Mouse (Mus musculus): Measurements from ENCODE around the gene Mbd5.

Mbd5 gene

DNA sequence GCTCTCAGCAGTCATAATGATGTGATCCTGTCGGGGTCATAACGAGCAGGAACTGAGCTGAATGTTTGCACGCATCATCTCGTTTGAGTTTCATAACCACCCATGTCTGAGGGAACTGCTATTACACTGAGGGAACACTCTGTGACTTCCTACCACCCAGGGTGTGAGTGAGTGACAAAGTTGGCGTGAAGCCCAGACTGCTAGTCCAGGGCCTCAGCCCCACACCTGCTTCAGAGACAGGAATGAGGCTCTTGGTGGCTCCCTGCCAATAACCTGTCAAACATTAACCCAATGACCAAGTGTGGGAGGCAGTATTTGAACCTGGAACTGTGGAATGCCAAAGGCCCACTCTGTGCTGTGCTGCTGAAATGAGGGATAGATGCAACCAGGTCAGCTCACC is 400.5 kb downstream of the Mbd5 start:
- no peak for DNase-seq (ENCODE audit: low spot score in 2 of 2)

DNA sequence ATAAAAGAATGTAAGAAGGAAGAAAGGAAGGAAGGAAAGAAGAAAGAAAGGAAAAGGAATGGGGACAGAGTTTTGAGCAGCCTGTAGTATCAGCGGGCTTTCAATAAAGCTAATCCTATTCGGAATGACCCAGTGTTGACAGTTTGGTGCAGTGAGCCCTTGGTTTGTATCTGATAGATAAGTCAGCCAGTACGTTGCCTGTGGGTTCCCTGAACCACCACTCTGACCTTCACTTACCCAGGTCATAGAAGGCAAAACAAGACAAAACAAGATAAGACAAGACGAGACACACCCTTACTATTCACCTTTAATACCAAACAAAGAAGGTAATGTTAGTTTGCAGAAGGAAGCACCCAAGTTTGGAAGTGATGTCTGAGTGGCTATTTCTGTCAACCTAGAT is 401.5 kb downstream of the Mbd5 start:
- no peak for DNase-seq (ENCODE audit: low spot score in 2 of 2)

DNA sequence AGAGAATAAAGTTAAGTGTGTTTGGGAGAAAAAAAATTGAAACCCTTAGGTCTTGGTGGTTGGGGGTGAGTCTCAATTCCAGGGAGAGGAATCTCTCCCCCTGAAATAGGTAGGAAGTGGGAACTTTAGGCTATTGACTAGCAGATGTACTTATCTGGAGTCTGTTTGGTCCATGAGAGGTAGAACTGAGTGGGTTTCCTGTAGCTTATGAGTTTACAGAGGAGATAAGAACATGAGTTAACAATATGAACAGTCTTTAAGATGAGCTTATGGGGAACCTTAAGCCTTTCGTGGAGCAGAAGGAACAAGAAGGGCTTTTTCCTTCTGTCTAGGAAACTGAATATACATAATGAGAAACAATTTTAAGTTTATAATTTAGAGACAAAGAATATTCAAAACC is 404.8 kb downstream of the Mbd5 start:
- DNase-seq (ENCODE audit: low spot score in 2 of 2) = no peak

DNA sequence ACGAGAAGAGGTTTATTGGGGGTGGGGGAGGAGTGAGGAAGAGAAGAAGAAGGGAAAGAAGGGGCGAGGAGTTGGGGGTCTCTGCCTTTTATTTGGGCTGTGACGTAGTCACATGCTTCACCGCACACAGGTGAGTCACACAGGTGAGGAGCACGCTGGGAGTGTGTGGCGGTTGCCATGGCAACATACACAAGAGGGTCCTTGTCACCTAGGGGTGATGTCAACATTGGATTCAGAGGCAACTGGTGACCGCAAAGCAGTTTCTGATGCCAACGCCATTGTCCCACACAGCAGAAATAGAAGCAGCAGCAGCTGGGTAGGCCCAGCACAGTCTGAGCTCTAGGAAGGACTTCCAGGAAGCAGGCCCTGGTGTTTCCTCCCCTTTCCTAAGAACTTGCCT is 406.6 kb downstream of the Mbd5 start:
- no peak for DNase-seq (ENCODE audit: low spot score in 2 of 2)

DNA sequence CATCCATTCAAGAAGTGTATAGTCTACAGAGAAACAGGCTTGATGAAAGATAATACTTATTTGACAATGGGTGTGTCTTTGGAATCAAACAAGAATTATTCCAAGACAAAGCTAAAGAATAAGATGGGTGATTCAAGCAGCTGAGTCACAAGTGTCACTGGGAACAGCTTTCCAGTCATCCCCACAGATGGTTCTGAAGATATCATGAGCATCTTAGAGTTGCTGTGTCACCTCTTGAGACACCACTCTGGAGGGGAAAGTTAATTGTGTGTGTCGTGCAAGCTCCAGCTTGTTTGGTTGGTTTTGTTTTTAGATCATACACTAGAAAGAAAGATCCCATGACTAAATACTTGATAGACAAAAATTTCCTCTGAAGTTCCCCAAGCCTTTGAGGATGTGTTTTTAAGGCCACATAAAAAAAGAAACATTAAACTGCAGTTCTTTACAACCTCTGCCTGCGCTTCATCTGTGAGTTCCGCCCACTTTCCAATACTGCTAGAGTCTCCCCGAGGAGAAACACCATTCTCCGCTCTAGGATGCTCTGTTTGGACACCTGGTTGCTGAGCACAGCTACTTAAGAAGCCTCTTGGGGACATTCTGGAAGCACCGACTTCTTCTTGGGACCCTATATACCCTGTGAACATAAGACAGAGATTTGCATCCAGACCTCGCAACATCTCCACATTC is 409.0 kb downstream of the Mbd5 start:
- DNase-seq (ENCODE audit: low spot score in 2 of 2) = no peak

DNA sequence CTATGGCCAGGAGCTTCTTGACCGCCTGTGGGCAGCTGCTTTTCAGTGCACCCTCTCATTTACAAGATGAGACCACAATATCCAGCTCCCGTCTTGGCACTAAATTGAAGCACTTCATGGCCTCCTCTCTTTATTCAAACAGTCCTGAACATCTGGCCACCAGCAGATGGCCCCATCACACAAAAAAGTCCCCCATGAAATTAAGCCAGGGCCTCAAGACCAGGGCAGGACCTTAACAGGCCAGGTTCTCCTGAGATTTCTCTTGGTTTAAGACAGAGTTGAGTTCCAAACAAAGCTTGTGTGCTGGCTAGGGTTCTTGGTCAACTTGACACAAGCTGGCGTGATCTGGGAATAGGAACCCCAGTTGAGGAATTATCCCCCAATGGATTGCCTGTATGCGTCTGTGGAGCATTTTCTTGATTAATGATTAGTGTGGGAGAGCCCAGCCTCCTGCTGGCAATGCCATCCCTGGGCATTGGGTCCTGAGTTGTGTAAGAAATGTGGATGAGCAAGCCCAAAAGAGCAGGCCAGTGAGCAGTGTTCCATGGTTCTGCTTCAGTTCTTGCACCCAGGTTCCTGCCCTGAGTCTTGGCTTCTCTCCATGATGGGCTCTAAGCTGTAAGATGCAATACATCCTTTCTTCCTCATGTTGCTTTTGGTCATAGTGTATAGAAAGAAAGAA is 409.7 kb downstream of the Mbd5 start:
- DNase-seq (ENCODE audit: low spot score in 2 of 2) = peak in 1 of 2 experiments; percentile 20

DNA sequence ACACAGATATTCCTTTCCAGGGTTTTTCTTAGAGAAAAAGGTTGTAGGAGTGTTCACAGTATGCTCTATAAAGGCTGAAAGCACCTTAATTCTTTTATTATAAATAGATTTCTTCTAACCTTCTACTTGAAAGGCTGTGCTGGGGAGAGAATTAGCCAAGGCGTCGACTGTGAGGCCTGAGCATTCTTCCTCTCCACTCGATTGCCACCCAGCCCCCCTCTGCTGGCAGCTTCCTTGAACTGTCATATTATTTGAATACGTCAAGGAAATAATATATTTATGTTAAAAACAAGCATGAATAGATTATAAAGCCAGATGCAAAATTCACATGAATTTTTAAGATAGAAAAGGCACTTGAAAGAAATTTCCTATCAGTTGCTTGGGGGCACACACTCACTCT is 410.4 kb downstream of the Mbd5 start:
- DNase-seq (ENCODE audit: low spot score in 2 of 2) = no peak

DNA sequence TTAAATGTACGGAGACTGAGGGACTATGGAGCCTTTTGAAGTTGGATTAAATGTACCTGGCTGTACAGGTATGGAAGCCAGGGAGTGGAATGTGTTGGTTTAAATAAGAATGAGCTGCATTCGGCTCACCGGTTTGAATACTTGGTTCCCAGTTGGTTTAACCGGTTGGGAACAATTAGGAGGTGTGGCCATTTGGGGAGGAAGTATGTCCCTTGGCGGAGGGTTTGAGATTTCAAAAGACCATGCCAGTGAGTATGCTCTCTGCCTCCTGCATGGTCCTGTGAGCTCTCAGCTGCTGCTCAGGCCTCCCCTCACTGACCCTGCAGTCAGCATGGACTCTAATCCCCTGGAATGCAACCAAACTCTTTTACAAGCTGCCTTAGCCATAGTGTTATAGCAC is 415.2 kb downstream of the Mbd5 start:
- DNase-seq (ENCODE audit: low spot score in 2 of 2) = no peak

DNA sequence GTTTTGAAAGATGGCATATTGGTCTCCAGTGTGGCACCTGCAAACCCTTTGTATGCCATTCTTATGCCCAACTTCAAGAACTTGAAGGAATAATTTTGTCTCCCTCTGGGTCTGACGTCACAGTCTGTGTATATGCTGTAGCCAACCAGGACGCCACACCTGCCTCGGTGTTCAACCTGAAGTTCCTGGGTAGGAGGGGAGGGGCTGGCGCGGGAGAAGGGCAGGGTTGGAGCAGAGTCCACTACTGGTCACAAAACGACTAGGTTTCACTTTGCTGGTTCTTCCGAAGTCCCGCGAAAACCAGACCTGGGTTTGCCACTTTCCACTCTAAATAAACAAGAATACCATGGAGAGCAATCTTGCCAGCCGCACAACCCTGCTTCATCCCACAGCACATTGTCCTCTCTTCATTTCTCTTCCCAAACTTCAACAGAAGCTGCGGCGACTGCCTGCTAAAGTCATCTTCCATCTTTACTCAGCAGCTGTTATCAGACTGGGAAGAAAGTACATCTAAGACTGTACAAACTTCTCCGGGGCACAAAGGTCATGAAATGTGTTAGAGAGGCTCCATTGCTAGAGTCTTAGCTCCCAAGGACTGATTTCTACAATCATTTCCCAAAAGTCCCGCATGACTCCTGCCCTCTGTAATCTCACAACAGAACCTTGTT is 417.7 kb downstream of the Mbd5 start:
- DNase-seq (ENCODE audit: low spot score in 2 of 2) = no peak

DNA sequence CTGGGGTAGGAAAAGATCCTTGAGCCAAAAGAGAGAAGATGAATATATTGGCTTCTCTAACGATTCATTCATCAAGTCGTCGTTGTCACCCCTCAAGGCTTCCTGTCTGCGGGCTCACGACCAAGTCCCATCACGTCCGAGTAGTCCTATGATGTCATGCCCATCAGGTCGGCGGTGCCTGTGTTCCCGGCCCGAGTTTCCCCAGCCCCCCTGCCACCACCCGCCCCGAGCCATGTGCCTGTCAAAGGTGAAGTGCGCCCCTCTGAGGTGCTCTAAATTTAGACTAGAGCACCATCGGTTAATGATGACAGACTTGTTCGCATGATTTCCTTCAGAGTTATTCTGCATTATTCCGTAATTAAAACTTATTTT is 418.2 kb downstream of the Mbd5 start:
- no peak for DNase-seq (ENCODE audit: low spot score in 2 of 2)

DNA sequence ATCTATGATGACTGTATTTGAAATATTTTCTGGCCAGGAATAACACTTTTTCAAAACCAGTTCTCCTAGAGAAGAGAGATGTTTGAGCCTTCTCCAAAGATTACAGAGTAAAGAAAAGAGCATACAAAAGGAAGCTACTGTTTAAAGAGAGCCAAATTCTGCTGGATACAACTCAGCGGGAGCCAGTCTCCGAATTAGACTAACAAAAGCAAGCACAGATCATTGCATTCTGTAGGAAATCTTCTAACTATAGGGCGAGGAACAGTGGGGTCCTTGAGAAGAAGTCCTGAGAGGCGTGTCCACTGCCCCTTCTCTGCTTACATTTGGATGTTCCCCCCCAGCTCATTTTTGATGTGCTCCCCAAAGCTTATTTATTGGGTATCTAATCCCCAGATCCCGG is 422.3 kb downstream of the Mbd5 start:
- DNase-seq (ENCODE audit: low spot score in 2 of 2) = no peak

DNA sequence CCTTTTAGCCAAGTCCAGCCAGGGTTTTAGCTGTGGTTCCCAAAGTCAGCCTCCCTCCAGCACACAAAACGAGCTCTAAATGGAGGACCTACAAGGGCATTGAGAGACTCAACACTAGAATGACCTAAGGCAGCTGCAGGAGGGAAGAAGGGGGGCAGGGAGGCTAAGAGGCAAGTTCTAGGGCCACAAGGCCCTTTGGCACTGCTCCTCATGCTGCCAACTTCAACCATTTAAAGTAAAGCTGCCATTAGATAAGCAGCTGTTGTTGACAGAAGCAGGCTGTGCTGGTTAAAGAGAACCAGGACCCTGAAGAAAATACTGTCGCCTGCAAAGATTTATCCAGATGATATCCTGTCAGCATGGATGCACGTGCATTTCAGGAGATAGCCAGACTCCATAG is 423.3 kb downstream of the Mbd5 start:
- no peak for DNase-seq (ENCODE audit: low spot score in 2 of 2)
